ENCODE assay signal across 18 mouse cellular contexts in the genomic region with DNA sequence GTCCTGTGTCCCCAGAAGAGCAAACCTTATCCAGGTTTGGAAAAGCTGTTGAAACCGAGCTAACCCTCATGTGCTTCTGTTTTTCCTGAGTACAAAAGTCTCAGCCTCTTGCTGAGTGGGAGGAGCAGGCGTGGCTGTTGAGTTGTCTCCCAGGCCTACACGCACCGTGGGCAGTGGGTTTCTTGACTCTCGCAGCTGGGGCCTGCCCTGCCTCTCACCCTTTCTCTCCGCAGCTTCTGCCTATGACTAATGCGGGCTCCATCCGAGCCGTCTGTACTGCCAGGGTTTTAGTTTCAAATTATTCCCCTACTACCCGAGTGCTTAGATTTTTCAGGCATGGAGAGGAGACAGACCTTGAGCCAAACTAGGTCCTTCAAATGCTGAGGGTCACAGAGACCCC. TPM values are rescaled to one million over a fixed set of nuclear protein-coding genes. Genes with fewer than 3 reads are reported as not detected.
DNase-seq lines count a peak whose midpoint lies in the region; ATAC-seq lines count a peak whose summit lies in the region.
"Had no signal": no experiment of that assay in that cellular context is flagged by ENCODE, and none has a peak within 500 bp of the region (broad histone marks: within the 10 kb centered on the region; RNA-seq: fewer than 3 reads in every experiment).

No protein-coding gene starts in this region.

- H3K4me1 ChIP-seq in hindbrain, embryonic 10.5 days (replicated peaks): peaks cover 44% of the 10 kb centered on the region
- H3K4me1 ChIP-seq in hindbrain, embryonic 13.5 days (replicated peaks): peaks cover 11% of the 10 kb centered on the region
- peaks cover 25% of the 10 kb centered on the region for H3K4me1 ChIP-seq in intestine, embryonic 15.5 days (replicated peaks)
- H3K4me1 ChIP-seq in midbrain, embryonic 15.5 days: no peaks in the 10 kb centered on the region

- H3K27me3 ChIP-seq in hindbrain, embryonic 10.5 days (ENCODE audit: insufficient read depth, poor library complexity, severe bottlenecking): 0 out of 2 replicates have a peak, but pooled peaks cover under 1% of the 10 kb centered on the region
- no peaks in the 10 kb centered on the region for H3K27me3 ChIP-seq in hindbrain, embryonic 13.5 days
- no peaks in the 10 kb centered on the region for H3K27me3 ChIP-seq in intestine, embryonic 15.5 days (replicated peaks)
- H3K27me3 ChIP-seq in midbrain, embryonic 15.5 days (replicated peaks): 0 out of 2 replicates have a peak, but pooled peaks cover 1% of the 10 kb centered on the region
- H3K27me3 ChIP-seq: forebrain, embryonic 15.5 days; neural tube, embryonic 12.5 days had no signal

- H3K36me3 ChIP-seq in hindbrain, embryonic 10.5 days: no peaks in the 10 kb centered on the region
- no peaks in the 10 kb centered on the region for H3K36me3 ChIP-seq in hindbrain, embryonic 13.5 days
- no peaks in the 10 kb centered on the region for H3K36me3 ChIP-seq in intestine, embryonic 15.5 days
- no peaks in the 10 kb centered on the region for H3K36me3 ChIP-seq in midbrain, embryonic 15.5 days (replicated peaks)
- H3K36me3 ChIP-seq: forebrain, embryonic 15.5 days; heart, embryonic 10.5 days; neural tube, embryonic 12.5 days had no signal

- H3K27ac ChIP-seq in hindbrain, embryonic 10.5 days: 0 out of 2 replicates have a peak overlapping the region, but pooled peaks have one; percentile 13
- no peak overlapping the region for H3K27ac ChIP-seq in hindbrain, embryonic 13.5 days
- peak overlapping the region; percentile 57; the same call in 1 of the 2 replicates for H3K27ac ChIP-seq in intestine, embryonic 15.5 days
- no peak overlapping the region for H3K27ac ChIP-seq in midbrain, embryonic 15.5 days
- H3K27ac ChIP-seq: forebrain, embryonic 15.5 days; heart, embryonic 10.5 days; neural tube, embryonic 12.5 days had no signal

- 52% methylated on average over 10 of the region's 10 CpGs for WGBS in hindbrain, embryonic 10.5 days
- 48% methylated on average over 10 of the region's 10 CpGs for WGBS in hindbrain, embryonic 13.5 days
- WGBS in intestine, embryonic 15.5 days: 44% methylated on average over 10 of the region's 10 CpGs
- WGBS in midbrain, embryonic 15.5 days: 57% methylated on average over 10 of the region's 10 CpGs

- H3K9ac ChIP-seq in hindbrain, embryonic 13.5 days: no peak overlapping the region
- 0 out of 2 replicates have a peak overlapping the region, but pooled peaks have one; percentile 0 for H3K9ac ChIP-seq in intestine, embryonic 15.5 days
- no peak overlapping the region for H3K9ac ChIP-seq in midbrain, embryonic 15.5 days
- H3K9ac ChIP-seq: forebrain, embryonic 15.5 days; liver, postnatal 0 days; neural tube, embryonic 12.5 days had no signal

- no peak overlapping the region for H3K4me3 ChIP-seq in hindbrain, embryonic 10.5 days
- no peak overlapping the region for H3K4me3 ChIP-seq in hindbrain, embryonic 13.5 days
- no peak overlapping the region for H3K4me3 ChIP-seq in intestine, embryonic 15.5 days (replicated peaks)
- H3K4me3 ChIP-seq in midbrain, embryonic 15.5 days: no peak overlapping the region
- H3K4me3 ChIP-seq: forebrain, embryonic 15.5 days; heart, embryonic 10.5 days; neural tube, embryonic 12.5 days had no signal

- H3K4me2 ChIP-seq in hindbrain, embryonic 13.5 days: no peak overlapping the region
- H3K4me2 ChIP-seq in intestine, embryonic 15.5 days (replicated peaks): no peak overlapping the region
- no peak overlapping the region for H3K4me2 ChIP-seq in midbrain, embryonic 15.5 days
- H3K4me2 ChIP-seq: forebrain, embryonic 15.5 days; neural tube, embryonic 12.5 days had no signal

- no peak for ATAC-seq in hindbrain, embryonic 13.5 days (ENCODE audit: low FRiP score)
- ATAC-seq in intestine, embryonic 15.5 days: no peak
- ATAC-seq in midbrain, embryonic 15.5 days (replicated peaks): no peak
- ATAC-seq: forebrain, embryonic 15.5 days; liver, postnatal 0 days had no signal

- H3K9me3 ChIP-seq in hindbrain, embryonic 10.5 days: no peaks in the 10 kb centered on the region
- no peaks in the 10 kb centered on the region for H3K9me3 ChIP-seq in hindbrain, embryonic 13.5 days
- H3K9me3 ChIP-seq in intestine, embryonic 15.5 days: no peaks in the 10 kb centered on the region
- no peaks in the 10 kb centered on the region for H3K9me3 ChIP-seq in midbrain, embryonic 15.5 days
- H3K9me3 ChIP-seq: forebrain, embryonic 15.5 days; heart, embryonic 10.5 days; neural tube, embryonic 12.5 days had no signal

- DNase-seq in hindbrain, embryonic 10.5 days (ENCODE audit: low spot score): no peak
- DNase-seq in 3134 (ENCODE audit: extremely low read depth, insufficient read length, low spot score): peak; percentile 61
- peak; percentile 72 for DNase-seq in brain, adult 2 months (ENCODE audit: low read depth, low spot score)
- no peak for DNase-seq in yolk sac, embryonic 10.5 days (ENCODE audit: low spot score)
- DNase-seq in layer of hippocampus, postnatal 10 days (ENCODE audit: low spot score in 2 of 2): no peak
- DNase-seq: adrenal gland, postnatal 10 days; cerebellum, adult 11-12 months; cerebellum, postnatal 25 days; embryo, embryonic 11 days; layer of hippocampus, postnatal 36 days; liver, postnatal 0 days; right cerebral cortex, postnatal 14 days had no signal

RNA-seq across cellular contexts. Expression of gene Sept9, which starts 28.7 kb away (rescaled TPM):
- 186 and 206 TPM in 2 replicates for polyA plus RNA-seq in hindbrain, embryonic 10.5 days (2016; fragmentation: Nextera tagmentation; extraction: Ambion mirVana)
- 117 and 118 TPM in 2 replicates for polyA plus RNA-seq in hindbrain, embryonic 13.5 days (2015; fragmentation: Nextera tagmentation; extraction: Ambion mirVana)
- 166 and 167 TPM in 2 replicates for polyA plus RNA-seq in intestine, embryonic 15.5 days (2015; fragmentation: Nextera tagmentation; extraction: Ambion mirVana)
- polyA plus RNA-seq in midbrain, embryonic 15.5 days (2015; fragmentation: Nextera tagmentation; extraction: Ambion mirVana): 106 and 112 TPM in 2 replicates
- total RNA-seq in layer of hippocampus, postnatal 10 days (2021): 10 to 100 TPM; 79.5 to 90.0 TPM

Comparison
In these comparisons a context has a peak if more than half of its experiments do, and no peak if none do; other contexts are left out.
1. H3K27ac ChIP-seq: peak in hindbrain, embryonic 10.5 days (single experiment) and intestine, embryonic 15.5 days (single experiment); none in hindbrain, embryonic 13.5 days (single experiment) and midbrain, embryonic 15.5 days (single experiment).
2. DNase-seq: peak in 3134 (single experiment) and brain, adult 2 months (single experiment); none in hindbrain, embryonic 10.5 days (single experiment), yolk sac, embryonic 10.5 days (single experiment) and layer of hippocampus, postnatal 10 days (0 of 2).